Mouse (Mus musculus): ENCODE measurements around the gene Zdhhc16. TPM values are rescaled to one million over a fixed set of nuclear protein-coding genes. Genes with fewer than 3 reads are reported as not detected.

Zdhhc16 gene
- polyA plus RNA-seq (2015; fragmentation: Nextera tagmentation; extraction: Ambion mirVana): 88.5 and 96.9 TPM in 2 replicates

DNA sequence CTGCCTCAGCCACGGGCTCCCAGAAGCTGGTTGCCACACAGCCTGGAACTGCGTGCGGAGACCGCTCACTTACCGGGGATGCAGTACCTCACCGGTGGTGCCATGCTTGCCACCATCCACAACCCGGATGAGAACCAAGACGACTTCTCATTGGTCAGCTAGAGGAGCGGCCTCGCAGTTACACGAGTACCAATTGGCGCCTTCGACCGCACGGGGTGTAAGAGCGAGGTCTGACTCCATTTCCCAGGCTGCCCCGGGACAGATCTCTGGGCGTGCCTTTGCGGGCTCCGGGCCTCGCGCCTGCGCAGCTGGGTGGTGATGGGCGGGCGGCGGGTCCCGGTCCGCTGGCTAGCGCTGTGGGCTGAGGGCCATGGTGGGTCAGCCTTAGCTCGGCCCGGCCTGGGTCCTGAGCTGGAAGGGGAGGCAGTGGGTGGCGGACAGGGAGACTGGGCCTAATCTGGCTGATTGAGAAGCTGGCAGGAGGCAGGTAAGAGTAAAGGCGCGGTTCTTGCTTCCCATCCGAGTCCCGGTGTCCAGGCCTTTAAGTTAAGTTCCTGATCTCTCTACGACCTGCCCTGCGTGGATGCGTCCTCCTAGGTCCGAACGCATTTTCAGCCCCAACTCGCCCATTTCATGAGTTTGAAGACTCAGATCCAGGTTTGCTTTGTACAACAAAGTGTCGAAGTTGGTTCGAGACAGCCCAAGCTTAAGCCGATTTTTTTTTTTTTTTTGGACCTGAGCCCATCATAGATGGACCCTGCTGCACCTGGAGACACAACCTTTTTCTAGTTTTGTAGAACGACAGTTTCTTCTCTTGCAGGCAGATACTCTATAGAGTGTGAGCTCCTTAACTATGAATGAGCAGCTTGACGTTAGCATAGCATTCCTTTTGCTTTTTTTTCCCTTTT, at the start of gene Zdhhc16, which contains the start of gene Exosc1:
Gene Zdhhc16, plus strand, starts transcription at position 302 of the 908 bp plus-strand sequence.
Gene Exosc1, minus strand, starts transcription at position 245 of the 908 bp plus-strand sequence.
- Histone ChIP-seq H3K9ac (replicated peaks) (peak within 1 kb of the TSS; percentile 84), H3K27me3 (no peaks in the 10 kb centered on the region), H3K4me1 (peaks cover 28% of the 10 kb centered on the region), H3K27ac (replicated peaks) (peak within 1 kb of the TSS; percentile 75), H3K9me3 (no peaks in the 10 kb centered on the region), H3K4me3 (peak within 1 kb of the TSS; percentile 81), H3K4me2 (replicated peaks) (peak within 1 kb of the TSS; percentile 73), H3K36me3 (peaks cover 22% of the 10 kb centered on the region)
- ATAC-seq (replicated peaks): peak; percentile 100
- WGBS: under 1% methylated on average over 47 of the region's 47 CpGs

DNA sequence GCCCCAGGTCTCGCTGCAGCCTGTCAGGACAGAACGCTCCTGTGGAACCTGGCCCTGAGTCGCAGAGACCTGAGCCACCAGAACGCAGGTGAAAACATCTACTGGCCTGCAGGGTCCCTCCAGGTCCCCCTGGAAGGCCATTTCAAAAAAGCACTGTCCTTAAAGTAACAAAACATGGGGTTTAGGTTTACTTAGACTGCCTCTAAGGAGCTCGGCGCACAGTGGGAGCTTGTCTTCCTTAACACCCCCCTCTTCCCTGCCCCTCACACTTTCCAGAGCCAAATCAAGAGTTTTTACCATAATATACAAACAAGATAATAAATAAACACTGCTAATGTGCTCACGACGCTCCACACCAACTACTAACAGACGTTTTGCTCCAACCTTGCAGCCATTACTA, 49.4 kb upstream of the Zdhhc16 start:
- no peaks in the 10 kb centered on the region for H3K4me1 ChIP-seq
- H3K9ac ChIP-seq (replicated peaks): no peak overlapping the region
- WGBS: 94% methylated on average over 9 of the region's 9 CpGs
- H3K9me3 ChIP-seq: no peaks in the 10 kb centered on the region
- no peaks in the 10 kb centered on the region for H3K27me3 ChIP-seq
- no peak overlapping the region for H3K27ac ChIP-seq (replicated peaks)
- peaks cover 71% of the 10 kb centered on the region for H3K36me3 ChIP-seq
- no peak for ATAC-seq (replicated peaks)
- H3K4me3 ChIP-seq: no peak overlapping the region
- no peak overlapping the region for H3K4me2 ChIP-seq (replicated peaks)

DNA sequence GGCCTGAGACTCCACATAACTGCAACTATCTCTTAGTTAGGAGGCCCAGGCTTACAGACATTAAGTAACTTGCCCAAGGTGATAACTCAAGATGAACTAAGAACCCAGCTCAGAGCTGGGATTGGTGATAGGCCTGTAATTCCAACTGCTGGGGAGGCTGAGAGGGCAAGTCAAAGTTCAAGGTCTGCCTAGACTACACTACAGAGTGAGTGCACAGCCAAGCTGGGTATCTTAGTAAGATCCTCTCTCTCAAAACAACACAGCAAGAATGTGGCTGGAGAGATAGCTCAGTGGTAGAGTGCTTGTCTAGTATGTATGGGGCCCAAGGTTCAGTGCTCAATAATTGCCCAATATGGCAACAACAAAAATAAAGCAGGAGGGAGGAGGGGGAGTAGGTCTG, 45.1 kb upstream of the Zdhhc16 start:
- H3K9me3 ChIP-seq: no peaks in the 10 kb centered on the region
- H3K4me2 ChIP-seq (replicated peaks): no peak overlapping the region
- H3K9ac ChIP-seq (replicated peaks): no peak overlapping the region
- H3K4me1 ChIP-seq: no peaks in the 10 kb centered on the region
- no peak overlapping the region for H3K27ac ChIP-seq (replicated peaks)
- peaks cover 70% of the 10 kb centered on the region for H3K36me3 ChIP-seq
- ATAC-seq (replicated peaks): no peak
- H3K4me3 ChIP-seq: no peak overlapping the region
- H3K27me3 ChIP-seq: no peaks in the 10 kb centered on the region

DNA sequence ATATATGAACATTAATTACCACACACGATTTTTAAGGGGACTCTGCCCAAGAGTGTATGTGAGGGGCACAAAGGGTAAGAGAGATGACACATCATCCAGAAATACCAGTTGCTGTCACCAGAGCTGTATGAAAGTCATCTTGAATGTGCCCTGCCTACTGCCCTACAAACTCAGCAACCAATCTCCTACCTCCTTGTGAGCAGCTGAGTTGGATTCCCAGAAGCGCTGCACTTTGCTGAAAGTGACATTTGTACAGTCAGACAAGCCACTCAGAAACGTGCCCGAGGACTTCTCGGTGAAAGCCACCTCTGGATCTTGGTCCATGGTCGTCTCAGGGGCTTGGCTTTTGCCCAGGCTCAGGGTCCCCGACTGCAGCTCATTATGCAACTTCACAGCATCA, 38.3 kb upstream of the Zdhhc16 start:
- Histone ChIP-seq H3K36me3 (peaks cover 9% of the 10 kb centered on the region), H3K4me3 (peak overlapping the region; percentile 62), H3K4me2 (replicated peaks) (peak overlapping the region; percentile 80), H3K27me3 (no peaks in the 10 kb centered on the region), H3K4me1 (peaks cover 17% of the 10 kb centered on the region), H3K9me3 (no peaks in the 10 kb centered on the region), H3K9ac (replicated peaks) (peak overlapping the region; percentile 54), H3K27ac (replicated peaks) (no peak overlapping the region)
- ATAC-seq (replicated peaks): no peak
- 53% methylated on average over 7 of the region's 7 CpGs for WGBS

DNA sequence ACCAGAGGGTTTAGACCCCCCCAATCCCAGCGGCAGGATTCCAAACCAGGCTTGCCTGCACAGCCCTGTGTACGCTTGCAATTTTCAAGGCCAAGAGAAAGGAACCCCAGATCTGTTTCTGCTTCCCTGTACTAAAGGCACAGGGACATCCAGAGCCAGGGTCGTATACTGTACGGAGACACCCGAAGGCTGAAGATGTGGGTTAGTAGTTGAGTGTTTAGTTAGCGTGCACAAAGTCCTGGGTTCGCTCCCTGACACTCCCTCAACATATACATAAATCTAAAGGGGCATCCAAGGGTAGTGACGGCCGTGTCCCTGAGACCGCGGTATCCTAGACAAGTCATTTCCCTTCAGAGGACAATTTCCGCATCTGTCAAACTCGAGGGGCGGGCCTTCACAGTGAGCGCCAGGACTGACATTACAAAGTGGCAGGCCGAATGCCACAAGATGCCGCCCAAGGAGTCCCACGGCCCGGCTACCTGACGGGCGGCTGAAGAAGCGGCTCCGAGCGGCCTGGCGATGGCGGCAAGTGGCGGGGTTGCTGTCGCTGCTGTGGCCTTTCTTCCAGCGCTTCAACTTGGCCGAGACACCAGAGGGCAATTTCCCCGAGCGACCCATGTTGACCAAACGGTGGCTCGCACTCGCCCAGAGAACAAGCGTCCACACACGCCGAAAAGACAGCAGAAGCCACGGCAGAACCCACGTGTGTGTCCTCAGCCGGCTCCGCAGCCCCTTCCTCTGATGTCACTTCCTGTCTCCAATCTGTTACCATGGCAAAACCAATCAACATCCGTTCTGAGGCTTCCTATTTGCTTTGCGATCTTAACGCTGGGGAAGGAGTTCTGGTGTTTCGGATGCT, 37.6 kb upstream of the Zdhhc16 start, which contains the start of gene Rrp12:
Gene Rrp12, minus strand, starts transcription at position 714 of the 859 bp plus-strand sequence.
- 1% methylated on average over 46 of the region's 46 CpGs for WGBS
- Histone ChIP-seq H3K27me3 (no peaks in the 10 kb centered on the region), H3K4me1 (peaks cover 17% of the 10 kb centered on the region), H3K4me2 (replicated peaks) (peak within 1 kb of the TSS; percentile 80), H3K27ac (replicated peaks) (no peak within 1 kb of the TSS), H3K9me3 (no peaks in the 10 kb centered on the region), H3K4me3 (peak within 1 kb of the TSS; percentile 62), H3K36me3 (0 out of 2 replicates have a peak, but pooled peaks cover 4% of the 10 kb centered on the region), H3K9ac (replicated peaks) (peak within 1 kb of the TSS; percentile 54)
- peak; percentile 96 for ATAC-seq (replicated peaks)

DNA sequence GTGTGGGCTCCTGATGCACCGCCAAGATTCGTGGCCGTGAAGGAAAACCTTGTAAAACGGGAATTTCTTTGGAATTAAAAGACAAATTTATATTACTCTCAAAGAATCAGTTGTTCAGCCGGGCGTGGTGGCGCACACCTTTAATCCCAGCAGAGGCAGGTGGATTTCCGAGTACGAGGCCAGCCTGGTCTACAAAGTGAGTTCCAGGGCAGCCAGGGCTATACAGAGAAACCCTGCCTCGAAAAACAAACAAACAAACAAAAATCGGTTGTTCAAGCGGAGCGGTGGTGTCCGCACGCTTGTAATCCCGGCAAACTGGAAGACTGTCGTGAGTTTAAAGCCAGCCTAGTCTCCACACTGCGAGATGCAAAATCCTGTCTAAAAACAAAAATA, 37.0 kb upstream of the Zdhhc16 start:
- H3K4me3 ChIP-seq: peak overlapping the region; percentile 62
- ATAC-seq (replicated peaks): peak; percentile 38
- peak overlapping the region; percentile 54 for H3K9ac ChIP-seq (replicated peaks)
- H3K4me1 ChIP-seq: peaks cover 17% of the 10 kb centered on the region
- H3K27me3 ChIP-seq: no peaks in the 10 kb centered on the region
- 0 out of 2 replicates have a peak, but pooled peaks cover 4% of the 10 kb centered on the region for H3K36me3 ChIP-seq
- no peak overlapping the region for H3K27ac ChIP-seq (replicated peaks)
- 15% methylated on average over 18 of the region's 18 CpGs for WGBS
- peak overlapping the region; percentile 80 for H3K4me2 ChIP-seq (replicated peaks)
- no peaks in the 10 kb centered on the region for H3K9me3 ChIP-seq

DNA sequence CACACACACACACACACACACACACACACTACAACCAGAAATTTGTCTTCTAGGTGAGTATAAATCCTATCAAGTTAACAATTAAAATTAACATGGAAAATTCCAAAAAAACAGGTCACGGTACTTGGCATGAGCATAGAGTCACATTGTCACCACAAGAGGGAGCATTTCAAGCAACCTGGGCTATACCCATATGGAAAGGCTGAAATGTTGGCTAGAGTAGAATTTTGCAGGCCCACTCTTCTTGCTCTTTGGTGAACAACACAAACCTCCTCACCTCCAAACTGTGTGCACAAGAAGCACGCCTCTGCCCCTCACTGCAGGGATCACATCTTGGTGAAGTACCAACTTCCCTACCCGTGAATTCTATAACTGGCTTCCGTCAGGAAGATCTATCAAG, 34.4 kb upstream of the Zdhhc16 start:
- ATAC-seq (replicated peaks): no peak
- 44% methylated on average over 4 of the region's 4 CpGs for WGBS

DNA sequence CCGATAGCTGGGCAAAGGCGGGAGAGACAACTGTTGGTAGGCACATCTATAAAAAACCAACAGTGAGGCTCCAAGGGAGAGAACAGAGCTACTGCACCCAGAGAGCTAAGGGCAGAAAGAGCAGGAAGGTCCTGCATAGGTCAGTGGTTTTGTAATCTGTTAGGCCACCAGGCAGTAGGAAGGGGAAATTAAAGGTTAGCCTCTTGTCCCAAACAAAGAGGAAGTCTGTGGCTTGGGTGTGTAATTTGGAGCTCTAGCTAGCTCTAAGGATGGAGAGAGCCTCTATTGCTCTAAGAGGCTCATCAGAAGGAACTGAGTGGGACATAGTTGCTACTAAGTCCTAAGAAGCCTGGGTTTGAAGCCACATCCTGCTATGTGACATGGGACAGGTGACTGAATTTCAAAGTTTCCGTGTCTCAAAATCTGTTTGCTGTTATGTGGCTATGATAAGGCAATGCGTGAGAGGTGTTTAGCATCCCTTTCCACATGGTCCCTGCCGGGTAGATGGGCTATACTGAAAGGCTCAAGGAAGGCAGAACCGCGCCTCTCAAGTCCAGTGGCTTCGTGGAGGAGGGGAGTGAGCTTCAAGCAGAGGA, 32.7 kb upstream of the Zdhhc16 start:
- no peak for ATAC-seq (replicated peaks)
- WGBS: 90% methylated on average over 8 of the region's 8 CpGs
- H3K4me3 ChIP-seq: no peak overlapping the region
- H3K4me1 ChIP-seq: peaks cover 5% of the 10 kb centered on the region
- H3K4me2 ChIP-seq (replicated peaks): no peak overlapping the region
- no peaks in the 10 kb centered on the region for H3K9me3 ChIP-seq
- H3K27me3 ChIP-seq: no peaks in the 10 kb centered on the region
- no peak overlapping the region for H3K9ac ChIP-seq (replicated peaks)
- no peaks in the 10 kb centered on the region for H3K36me3 ChIP-seq
- no peak overlapping the region for H3K27ac ChIP-seq (replicated peaks)

More for the DNA sequence above, 34.4 kb upstream of the Zdhhc16 start:
- Histone ChIP-seq H3K36me3 (no peaks in the 10 kb centered on the region), H3K9ac (replicated peaks) (no peak overlapping the region), H3K4me2 (replicated peaks) (no peak overlapping the region), H3K4me3 (no peak overlapping the region), H3K4me1 (peaks cover 17% of the 10 kb centered on the region), H3K9me3 (no peaks in the 10 kb centered on the region), H3K27ac (replicated peaks) (no peak overlapping the region), H3K27me3 (no peaks in the 10 kb centered on the region)

DNA sequence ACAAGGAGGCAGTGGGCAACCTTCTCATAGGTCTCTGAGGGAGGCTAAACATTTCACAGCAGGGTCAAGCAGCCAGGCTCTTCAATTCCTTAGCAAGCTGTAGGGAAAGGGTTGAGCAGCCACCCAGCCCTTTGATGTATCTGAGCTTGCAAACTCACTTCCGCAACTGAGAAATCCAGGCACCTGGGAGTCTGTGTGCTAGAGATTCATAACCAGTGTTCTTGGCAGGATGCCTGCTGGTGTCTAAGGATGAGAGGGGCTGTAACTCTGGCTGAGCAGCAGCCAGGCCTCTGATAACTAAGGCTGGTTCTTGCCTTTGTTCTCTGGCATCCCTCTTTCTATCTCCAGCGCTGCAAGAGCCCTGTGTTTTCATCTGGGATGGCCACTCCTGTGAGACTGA, 31.6 kb upstream of the Zdhhc16 start:
- H3K4me3 ChIP-seq: no peak overlapping the region
- H3K9me3 ChIP-seq: no peaks in the 10 kb centered on the region
- no peak for ATAC-seq (replicated peaks)
- no peak overlapping the region for H3K27ac ChIP-seq (replicated peaks)
- H3K9ac ChIP-seq (replicated peaks): no peak overlapping the region
- H3K36me3 ChIP-seq: no peaks in the 10 kb centered on the region
- WGBS: 51% methylated on average over 2 of the region's 2 CpGs
- no peaks in the 10 kb centered on the region for H3K4me1 ChIP-seq
- no peaks in the 10 kb centered on the region for H3K27me3 ChIP-seq
- H3K4me2 ChIP-seq (replicated peaks): no peak overlapping the region

DNA sequence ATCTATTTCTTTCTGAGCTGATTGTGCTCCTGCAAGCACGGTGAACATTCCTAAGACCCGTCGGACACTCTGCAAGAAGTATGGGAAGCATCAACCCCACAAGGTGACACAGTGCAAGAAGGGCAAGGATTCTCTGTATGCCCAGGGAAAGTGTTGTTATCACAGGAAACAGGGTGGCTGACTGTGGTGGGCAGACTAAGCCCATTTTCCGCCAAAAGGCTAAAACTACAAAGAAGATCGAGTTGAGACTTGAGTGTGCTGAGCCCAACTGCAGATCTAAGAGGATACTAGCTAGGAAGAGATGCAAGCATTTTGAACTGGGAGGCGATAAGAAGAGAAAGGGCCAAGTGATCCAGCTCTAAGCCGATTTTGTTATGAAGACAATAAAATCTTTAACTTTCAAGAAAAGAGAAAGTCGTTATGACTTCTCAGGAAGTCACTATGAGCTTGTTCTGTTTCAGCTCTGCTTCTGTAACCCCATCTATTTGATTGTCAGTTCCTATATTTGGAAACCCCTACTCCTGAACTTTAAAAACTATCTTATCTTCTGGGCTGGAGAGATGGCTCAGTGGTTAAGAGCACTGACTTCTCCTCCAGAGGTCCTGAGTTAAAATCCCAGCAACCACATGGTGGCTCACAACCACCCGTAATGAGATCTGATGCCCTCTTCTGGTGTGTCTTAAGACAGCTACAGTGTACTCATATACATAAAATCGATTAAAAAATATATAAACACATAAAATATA, 30.3 kb upstream of the Zdhhc16 start:
- Histone ChIP-seq H3K27ac (replicated peaks) (no peak overlapping the region), H3K27me3 (no peaks in the 10 kb centered on the region), H3K4me1 (no peaks in the 10 kb centered on the region), H3K9me3 (no peaks in the 10 kb centered on the region), H3K4me2 (replicated peaks) (no peak overlapping the region), H3K9ac (replicated peaks) (no peak overlapping the region), H3K36me3 (no peaks in the 10 kb centered on the region), H3K4me3 (no peak overlapping the region)
- no peak for ATAC-seq (replicated peaks)
- 89% methylated on average over 10 of the region's 10 CpGs for WGBS

DNA sequence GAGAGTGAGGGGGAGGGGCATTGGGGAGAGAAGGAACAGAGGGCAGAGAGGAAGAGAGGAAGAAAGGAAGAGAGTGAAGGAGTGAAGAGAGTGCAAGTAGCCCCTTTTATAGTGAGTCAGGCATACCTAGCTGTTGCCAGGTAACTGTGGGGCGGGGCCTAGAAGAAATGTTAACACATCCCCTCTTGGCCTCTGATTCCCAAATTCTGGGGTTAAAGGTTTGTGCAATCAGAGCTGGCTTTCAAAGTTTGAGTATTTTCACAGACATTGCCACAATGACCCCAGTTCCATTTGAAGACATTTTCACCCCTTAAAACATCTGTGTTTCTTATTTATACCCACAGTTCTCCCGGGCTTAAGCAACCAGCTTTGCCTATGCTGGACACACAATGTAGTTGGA, 28.0 kb upstream of the Zdhhc16 start:
- Histone ChIP-seq H3K4me2 (replicated peaks) (no peak overlapping the region), H3K9me3 (no peaks in the 10 kb centered on the region), H3K27me3 (no peaks in the 10 kb centered on the region), H3K4me1 (no peaks in the 10 kb centered on the region), H3K9ac (replicated peaks) (no peak overlapping the region), H3K36me3 (no peaks in the 10 kb centered on the region), H3K27ac (replicated peaks) (no peak overlapping the region), H3K4me3 (no peak overlapping the region)
- no peak for ATAC-seq (replicated peaks)
- 95% methylated on average over 2 of the region's 2 CpGs for WGBS
